Mouse (Mus musculus): ENCODE measurements around the gene Limch1. TPM values are rescaled to one million over a fixed set of nuclear protein-coding genes. Genes with fewer than 3 reads are reported as not detected.

Gene Limch1
- total RNA-seq (2023) = under 1 TPM in 1 of 2 experiments, not detected in 1; 0.42 TPM

GRCm38 (mm10) chr5:66745390-66745995 is at the start of gene Limch1:
Limch1 (plus strand) TSS chr5:66745827.

GRCm38 (mm10) chr5:67098733-67099323 is 353.2 kb downstream of the Limch1 start, which contains the start of gene Phox2b:
Phox2b (minus strand) TSS chr5:67099301.

Other genes with a start within 250 kb of the Limch1 start
- 1 to 10 TPM in 1 of 2 experiments, under 1 TPM in 1; 0.12 to 1.3 TPM for gene Apbb2, start 127.0 kb upstream of the Limch1 start, total RNA-seq (2023)
- not detected for gene Uchl1, start 69.7 kb upstream of the Limch1 start, total RNA-seq (2023)

Measured in monocyte, adult 59 days (primary cell).